Mouse (Mus musculus) kidney, adult 2 months (tissue): ENCODE measurements around the gene Sox9.

Experiments
- CTCF ChIP-seq: fragments of 200-500 bp; conservative IDR thresholded peaks from 2 replicates; pipeline ENCODE4 v1.5.1; 2011; ENCODE audit warnings: low read depth, mild to moderate bottlenecking, control low read depth, low read length, moderate library complexity, mixed read lengths; ENCODE audit not compliant: insufficient read depth, insufficient read length
- POLR2A ChIP-seq: fragments of 200-500 bp; IDR thresholded peaks from one replicate; pipeline ENCODE4 v1.6.1; 2011; ENCODE audit warnings: low read depth, low read length, control low read depth

DNA sequence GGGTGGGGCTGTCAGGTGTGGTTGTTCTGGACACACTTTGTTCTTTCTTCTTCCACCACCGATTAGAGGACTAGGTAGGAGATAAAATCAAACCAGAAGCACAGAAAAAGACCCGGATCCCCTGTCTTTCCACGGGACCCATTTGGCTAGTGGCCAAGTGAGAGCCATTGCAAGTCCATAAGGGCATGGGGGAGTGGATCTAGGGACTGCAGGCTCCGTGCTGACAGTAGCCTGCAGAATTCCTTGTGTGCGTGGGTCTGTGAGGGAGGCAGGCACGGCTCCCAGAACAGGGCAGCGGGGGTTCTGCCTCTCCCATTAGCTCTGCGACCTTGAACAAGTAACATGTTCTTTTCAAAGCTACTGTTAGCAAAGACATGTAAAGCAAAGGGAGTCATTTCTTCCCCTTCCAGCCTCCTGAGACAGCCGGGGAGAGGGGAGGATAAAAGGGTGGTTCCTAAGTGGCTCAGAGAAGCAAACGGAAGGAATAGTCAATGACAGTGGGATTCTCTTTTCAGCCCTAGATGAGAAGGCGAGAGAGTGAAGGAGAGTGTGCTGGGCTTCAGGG, 9.2 kb upstream of the Sox9 start:
- TF ChIP-seq POLR2A (no peak), CTCF (no peak)
